Mouse (Mus musculus): ENCODE measurements around the gene Bmpr1a. TPM values are rescaled to one million over a fixed set of nuclear protein-coding genes. Genes with fewer than 3 reads are reported as not detected.

The Bmpr1a gene
- polyA plus RNA-seq, 2 experiments from 2014 or later = 0.92 to 0.96 TPM

DNA sequence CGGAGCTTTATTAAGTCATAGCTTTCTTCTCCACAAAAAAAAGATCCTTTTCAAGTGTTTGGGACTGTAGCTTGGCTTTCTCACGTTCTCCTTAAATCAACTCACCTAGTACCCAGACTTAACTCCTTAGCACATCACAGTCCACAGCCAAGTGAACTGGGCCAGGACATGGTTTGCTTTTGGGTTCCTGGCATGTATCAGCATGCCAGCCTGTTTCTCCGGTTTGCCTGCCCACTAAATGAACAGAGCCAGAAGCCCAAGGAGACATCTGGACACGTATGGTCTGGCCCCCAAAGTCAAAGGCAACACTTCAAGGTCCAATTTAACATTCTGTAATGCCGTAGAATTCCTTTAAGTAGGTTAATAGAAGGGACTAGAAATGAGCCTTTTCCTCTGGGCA, 1.2 kb upstream of the Bmpr1a start:
- ATAC-seq = no peak

DNA sequence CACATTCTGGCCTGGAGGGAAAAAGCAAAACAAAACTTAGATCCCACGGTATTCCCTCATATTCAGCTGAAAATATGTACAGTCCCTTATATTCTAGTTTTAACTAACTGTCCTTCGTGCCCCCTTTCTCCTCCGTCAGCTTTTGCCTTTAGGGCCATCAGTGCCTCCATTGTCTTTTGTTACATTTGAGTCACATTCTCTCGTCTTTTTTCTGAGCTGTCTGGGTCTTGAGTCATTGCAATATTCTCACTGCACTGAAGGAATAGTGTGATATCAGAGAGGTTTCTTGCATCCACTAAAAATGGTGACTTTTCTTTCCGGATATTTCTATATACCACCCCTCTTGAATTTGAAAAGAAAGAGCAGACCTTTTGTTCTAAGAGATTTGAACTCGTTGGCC, 618 bp upstream of the Bmpr1a start:
- no peak for ATAC-seq

DNA sequence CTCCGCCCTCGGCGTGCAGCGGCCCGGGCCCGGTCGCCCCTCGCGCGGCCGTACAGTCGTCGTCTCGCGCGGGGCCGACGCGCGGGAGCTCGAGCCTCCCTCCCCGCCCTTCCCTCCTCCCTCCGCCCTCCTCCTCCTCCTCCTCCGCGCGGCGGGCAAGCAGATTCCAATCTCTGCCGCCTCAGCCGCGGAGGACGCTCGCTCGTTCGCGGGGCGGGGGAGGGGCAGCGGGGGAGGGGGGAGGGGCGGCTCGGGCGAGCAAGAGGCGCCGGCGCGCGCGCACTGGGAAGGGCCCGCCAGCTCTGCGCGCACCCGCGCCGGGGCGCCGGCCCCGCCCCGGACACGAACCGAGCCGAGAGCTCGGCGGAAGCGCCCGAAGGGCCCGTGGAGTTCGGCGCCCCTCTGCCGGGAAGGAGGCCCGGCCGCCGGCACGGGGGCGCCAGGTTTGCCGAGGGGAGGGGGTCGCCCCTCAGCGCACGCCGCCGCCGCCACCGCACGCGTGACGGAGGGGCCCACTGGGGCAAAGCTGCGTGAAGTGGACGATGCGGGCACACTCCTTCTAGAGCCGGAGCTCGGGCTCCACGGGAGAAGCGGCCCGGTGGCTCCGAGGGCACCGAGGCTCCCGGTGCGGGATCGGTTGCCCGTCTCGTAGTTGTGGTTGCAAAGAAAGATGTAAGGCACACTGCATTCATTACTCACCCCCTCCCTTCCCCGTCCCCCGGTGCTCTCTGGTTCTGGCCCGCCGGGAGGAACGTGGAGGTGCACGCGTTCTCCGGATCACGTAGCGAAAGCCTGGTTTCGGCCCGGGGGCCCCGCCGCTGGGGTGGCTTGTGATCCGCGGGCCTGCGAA, 441 bp downstream of the Bmpr1a start:
- ATAC-seq = peak; percentile 82

- ATAC-seq = peak; percentile 24
Observed at GRCm38 (mm10) chr14:34501804-34502474, 1.2 kb downstream of the Bmpr1a start.

DNA sequence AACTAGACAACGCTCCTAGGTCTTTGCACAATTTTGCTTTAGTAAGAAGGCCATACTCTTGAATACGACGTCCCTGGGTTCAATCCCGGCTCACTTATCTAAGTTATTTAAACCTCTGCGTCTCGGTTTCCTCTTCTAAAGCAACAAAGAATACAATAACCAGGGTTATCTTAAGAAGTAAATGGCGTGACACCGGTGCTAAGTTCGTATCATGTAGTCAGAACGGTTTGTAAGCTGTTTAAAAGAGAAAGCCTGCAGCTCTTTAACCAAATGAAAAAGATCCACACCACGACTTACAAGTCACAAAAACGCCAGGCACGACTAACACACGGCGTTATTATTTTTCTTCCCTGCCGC, 1.7 kb downstream of the Bmpr1a start:
- ATAC-seq = no peak

DNA sequence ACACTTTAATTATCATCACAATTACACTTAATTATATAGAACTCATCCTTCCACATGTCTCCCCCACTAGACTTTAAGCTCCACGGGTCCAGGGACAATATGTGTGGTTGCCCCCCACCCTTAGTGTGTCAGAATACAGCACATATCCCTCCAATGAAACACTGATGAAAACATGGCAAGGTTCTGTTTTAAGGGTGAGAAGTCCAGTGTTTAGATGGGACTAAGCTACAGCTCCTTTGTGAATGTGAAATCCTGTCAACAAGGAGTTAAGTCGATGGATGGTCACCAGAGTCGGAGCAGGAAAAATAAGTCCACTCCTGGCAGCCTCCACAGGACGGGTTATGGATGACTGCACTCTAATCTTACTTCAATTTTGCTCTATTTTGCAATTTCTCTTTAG, 2.8 kb downstream of the Bmpr1a start:
- ATAC-seq = no peak

GRCm38 (mm10) chr14:34499664-34500063, 3.5 kb downstream of the Bmpr1a start:
- ATAC-seq = no peak

DNA sequence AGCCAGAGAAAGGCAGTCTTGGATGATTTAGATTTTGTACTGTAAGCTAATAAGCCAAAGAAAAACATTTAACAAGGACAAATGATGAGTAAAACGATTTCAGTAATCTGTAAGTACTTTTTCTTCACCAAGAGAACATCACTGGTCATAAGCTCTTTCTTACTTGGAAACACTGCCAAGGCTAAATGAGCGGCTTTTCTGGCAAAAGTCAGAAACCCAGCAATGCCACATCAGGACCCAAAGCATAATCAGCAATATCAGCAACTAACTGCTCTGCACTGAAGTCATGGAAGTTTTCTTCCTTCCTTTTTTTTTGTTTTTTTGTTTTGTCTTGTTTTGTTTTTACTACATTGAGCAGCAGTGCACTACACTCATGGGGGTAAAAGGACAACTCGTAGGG, 5.8 kb downstream of the Bmpr1a start:
- ATAC-seq = no peak

DNA sequence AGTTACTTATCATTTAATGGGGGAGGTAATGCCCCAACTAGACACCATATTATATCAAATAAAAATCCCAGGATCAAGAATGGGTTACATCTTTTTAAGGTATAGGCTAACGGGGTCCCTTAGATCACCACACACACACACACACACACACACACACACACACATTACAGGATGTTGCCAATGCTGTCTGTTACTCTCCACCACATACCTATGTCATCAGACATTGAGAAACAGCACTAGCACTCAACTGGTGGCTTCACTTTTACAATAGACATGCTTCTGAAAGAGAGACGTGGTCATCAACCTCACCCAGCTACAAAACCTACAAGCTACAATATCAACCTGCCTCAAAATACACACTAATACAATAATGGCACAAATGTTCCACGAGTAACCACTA, 9.5 kb downstream of the Bmpr1a start:
- ATAC-seq = no peak

GRCm38 (mm10) chr14:34492688-34493087, 10.5 kb downstream of the Bmpr1a start:
- no peak for ATAC-seq

GRCm38 (mm10) chr14:34490965-34491364, 12.2 kb downstream of the Bmpr1a start:
- no peak for ATAC-seq

DNA sequence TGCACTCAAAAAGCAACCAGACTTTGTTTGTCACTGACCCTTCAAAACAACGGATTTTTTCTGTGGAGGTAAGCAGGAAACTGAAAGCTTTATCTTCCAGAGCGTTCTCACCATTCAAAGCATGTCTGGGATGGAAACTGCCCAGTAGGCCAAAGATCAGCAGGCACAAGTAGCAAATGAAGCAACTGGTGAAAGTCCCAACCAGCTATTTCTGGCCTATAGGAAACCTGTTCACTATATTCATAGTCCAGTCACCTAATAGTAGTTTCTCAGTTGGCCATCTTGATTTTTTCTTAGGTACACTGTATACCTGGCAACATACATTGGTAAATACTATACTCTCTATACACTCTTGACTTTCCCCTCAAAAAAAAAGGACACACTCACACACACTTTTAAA, 13.2 kb downstream of the Bmpr1a start:
- no peak for ATAC-seq

DNA sequence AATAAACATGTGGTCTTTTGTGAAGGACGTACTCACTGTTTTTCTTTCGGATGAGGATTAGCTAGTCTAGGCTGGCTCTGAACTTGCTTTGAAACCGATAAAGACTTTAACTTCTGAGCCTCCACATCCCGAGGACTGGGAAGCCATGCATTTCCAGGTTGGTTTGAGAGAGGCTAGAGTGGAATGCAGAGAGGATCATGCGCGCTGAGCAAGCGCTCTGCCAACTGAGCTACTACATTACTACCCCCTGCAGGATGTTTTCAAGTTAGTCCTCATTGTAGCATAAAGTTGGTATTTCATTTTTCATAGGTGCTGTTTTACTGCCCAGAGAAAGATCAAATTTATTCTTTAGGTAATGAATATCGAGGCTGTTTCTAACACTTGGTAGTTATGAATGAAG, 17.0 kb downstream of the Bmpr1a start:
- ATAC-seq = no peak

- ATAC-seq = no peak
Observed at GRCm38 (mm10) chr14:34483469-34484341, 19.4 kb downstream of the Bmpr1a start.

DNA sequence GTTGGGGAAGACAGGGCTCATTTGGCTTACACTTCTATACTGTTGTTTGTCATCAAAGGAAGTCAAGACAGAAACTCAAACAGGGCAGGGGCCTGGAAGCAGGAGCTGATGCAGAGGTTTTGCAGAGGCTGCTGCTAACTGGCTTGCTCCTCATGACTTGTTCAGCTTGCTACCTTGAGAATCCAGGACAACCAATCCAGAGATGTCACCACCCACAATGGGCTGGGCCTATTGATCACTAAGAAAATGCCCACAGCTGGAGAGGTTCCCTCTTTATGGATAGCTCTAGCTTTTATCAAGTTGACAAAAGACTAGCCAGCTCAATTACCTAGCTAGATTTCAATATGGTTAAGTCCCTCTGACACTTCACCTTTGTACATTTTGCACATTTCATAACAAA, 31.6 kb downstream of the Bmpr1a start:
- no peak for ATAC-seq

DNA sequence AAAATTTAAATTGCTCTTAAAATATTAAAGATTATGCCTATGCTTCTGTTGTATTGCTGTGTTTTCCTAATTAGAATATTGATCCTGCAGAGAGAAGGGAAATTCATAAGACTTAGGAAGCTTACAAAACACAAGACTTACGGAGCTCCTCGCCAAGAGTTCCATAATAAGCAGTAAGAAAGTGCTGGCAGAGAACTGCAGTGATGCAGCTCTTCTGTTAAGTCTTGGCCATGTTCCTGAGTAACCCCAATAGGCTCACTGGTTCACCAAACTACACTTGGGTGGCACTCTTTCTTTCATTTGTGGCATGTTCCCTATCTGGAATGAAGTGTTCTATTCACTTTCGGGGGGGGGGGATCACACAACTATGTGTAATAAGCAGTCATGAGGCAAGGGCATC, 36.9 kb downstream of the Bmpr1a start:
- ATAC-seq = no peak

GRCm38 (mm10) chr14:34459386-34459785, 43.8 kb downstream of the Bmpr1a start:
- no peak for ATAC-seq

DNA sequence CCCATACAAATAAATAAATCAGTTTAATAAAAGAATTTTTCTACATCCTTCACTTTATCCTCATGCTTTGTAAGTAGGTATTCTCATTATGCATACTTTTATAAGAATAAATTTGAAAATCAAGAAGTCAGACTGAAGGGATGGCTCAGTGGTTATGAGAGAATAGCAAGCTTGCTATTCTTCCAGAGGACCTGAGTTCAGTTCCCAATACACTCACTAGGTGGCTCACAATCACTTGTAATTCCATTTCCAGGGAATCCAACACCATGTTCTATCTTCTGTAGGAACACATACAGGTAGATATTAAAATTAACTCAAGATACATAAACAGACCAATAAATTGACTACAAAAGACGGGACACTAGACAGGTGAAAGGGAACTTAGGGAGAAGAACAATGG, 44.3 kb downstream of the Bmpr1a start:
- ATAC-seq = no peak

- no peak for ATAC-seq
Observed at GRCm38 (mm10) chr14:34454282-34454681, 48.9 kb downstream of the Bmpr1a start.

GRCm38 (mm10) chr14:34453648-34454047, 49.5 kb downstream of the Bmpr1a start:
- no peak for ATAC-seq

- no peak for ATAC-seq
Observed at GRCm38 (mm10) chr14:34451872-34452271, 51.3 kb downstream of the Bmpr1a start.

DNA sequence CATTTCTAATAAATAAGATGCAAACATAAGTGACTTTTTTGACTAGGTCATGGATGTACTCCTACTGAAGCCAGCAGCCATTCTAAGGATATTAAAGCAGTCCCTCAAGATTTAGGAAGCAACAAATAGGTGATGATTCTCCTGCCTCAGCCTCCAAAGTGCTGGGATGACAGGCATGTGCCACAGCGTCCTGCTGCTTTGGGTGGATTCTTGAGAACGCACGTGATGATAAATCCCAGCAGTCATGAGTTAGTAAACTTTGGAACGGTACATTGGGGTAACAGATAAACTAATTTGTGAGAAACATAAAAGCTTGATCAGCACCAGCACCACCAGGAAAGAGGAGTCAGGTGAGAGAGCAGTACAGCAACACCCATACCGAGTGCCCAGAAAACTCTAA, 52.7 kb downstream of the Bmpr1a start:
- no peak for ATAC-seq

DNA sequence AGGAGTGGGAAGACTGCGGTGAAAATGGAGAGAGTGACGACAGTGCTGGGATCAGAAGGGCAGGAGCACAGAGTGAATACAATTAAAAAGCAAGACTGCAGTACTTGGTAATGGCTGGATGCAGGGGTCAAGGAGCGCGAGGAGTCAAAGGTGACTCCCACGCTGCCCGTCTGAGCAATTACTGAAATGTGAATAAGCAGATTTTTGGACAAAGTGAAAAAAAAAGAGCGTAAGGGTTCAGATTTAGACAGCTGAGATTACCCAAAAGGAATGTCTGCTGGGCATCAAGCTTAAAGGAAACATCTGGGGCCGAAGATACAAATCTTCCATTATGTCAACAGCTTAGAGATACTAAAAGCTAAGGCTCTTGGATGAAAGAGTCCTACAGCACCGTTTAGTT, 53.3 kb downstream of the Bmpr1a start:
- no peak for ATAC-seq

Data from CD4-positive, CD25-positive, alpha-beta regulatory T cell, adult 4 months (primary cell).